Mouse (Mus musculus) CH12.LX (cell line): ENCODE results near the gene Pou2f3. TPM values are rescaled to one million over a fixed set of nuclear protein-coding genes. Genes with fewer than 3 reads are reported as not detected.

Experiments
- DNase-seq: peaks from one replicate; pipeline ENCODE4 v3.0.0-alpha.2; 2013; ENCODE audit errors: extremely low read depth
- H3K27ac ChIP-seq: 2 replicates; pipeline ENCODE4 v1.5.1; 2012; ENCODE audit warnings: low read depth, mild to moderate bottlenecking, control low read depth, moderate library complexity; ENCODE audit not compliant: insufficient read depth
- H3K27me3 ChIP-seq: replicated peaks from 2 replicates; pipeline ENCODE3; 2012; ENCODE audit warnings: inconsistent platforms
- H3K36me3 ChIP-seq, 2 experiments: replicated peaks in 1 of 2; 2 replicates each; pipeline versions ENCODE3 to v1.6.1; 2012; ENCODE audit warnings: inconsistent platforms in 1 of 2, low read length in 1 of 2, mild to moderate bottlenecking in 1 of 2, mixed read lengths in 1 of 2, moderate library complexity in 1 of 2; ENCODE audit not compliant: control insufficient read depth in 1 of 2, insufficient read depth in 1 of 2
- H3K4me1 ChIP-seq, 2 experiments: 2 replicates each; pipeline ENCODE4 v1.6.1; 2012; ENCODE audit warnings: inconsistent platforms in 1 of 2, moderate library complexity in 1 of 2; ENCODE audit not compliant: insufficient read depth in 2 of 2, control insufficient read depth in 1 of 2
- H3K4me2 ChIP-seq: 2 replicates; pipeline ENCODE4 v1.6.1; 2012; ENCODE audit warnings: low read depth, mild to moderate bottlenecking, control low read depth; ENCODE audit not compliant: poor library complexity, insufficient read depth, severe bottlenecking
- H3K4me3 ChIP-seq, 3 experiments: fragments of 150-350 bp in 1 of 3; sonication (generic) in 1 of 3; replicated peaks in 1 of 3; 2 replicates each; pipeline versions ENCODE3 to v1.5.1; 2011 to 2012; ENCODE audit warnings: low read depth in 2 of 3, low read length in 2 of 3, mild to moderate bottlenecking in 2 of 3, moderate library complexity in 2 of 3, control low read depth in 1 of 3, improper control_type of control experiment in 1 of 3, inconsistent platforms in 1 of 3, mixed read lengths in 1 of 3; ENCODE audit not compliant: poor library complexity in 1 of 3
- H3K79me2 ChIP-seq: replicated peaks from 2 replicates; pipeline ENCODE4 v1.6.1; 2012; ENCODE audit warnings: mild to moderate bottlenecking, moderate library complexity; ENCODE audit not compliant: control insufficient read depth, poor library complexity, insufficient read depth, severe bottlenecking; ENCODE audit errors: extremely low read depth
- H3K9ac ChIP-seq: 2 replicates; pipeline ENCODE4 v1.6.1; 2012; ENCODE audit warnings: low read depth, mild to moderate bottlenecking, control low read depth, moderate library complexity; ENCODE audit not compliant: insufficient read depth
- H3K9me3 ChIP-seq: replicated peaks from 2 replicates; pipeline ENCODE3; 2012; ENCODE audit warnings: low read length, inconsistent platforms, mixed read lengths
- CHD1 ChIP-seq: IDR thresholded peaks from 2 replicates; pipeline ENCODE4 v1.6.1; 2012; ENCODE audit warnings: low read depth, low read length, improper control_type of control experiment, inconsistent platforms
- CHD2 ChIP-seq: IDR thresholded peaks from 2 replicates; pipeline ENCODE4 v1.6.1; 2011; ENCODE audit warnings: low read length, improper control_type of control experiment
- E2F4 ChIP-seq: IDR thresholded peaks from 2 replicates; pipeline ENCODE4 v1.6.1; 2011; ENCODE audit warnings: low read depth, low read length, improper control_type of control experiment; ENCODE audit not compliant: insufficient replicate concordance
- EP300 ChIP-seq: IDR thresholded peaks from 2 replicates; pipeline ENCODE4 v1.6.1; 2011; ENCODE audit warnings: low read length, improper control_type of control experiment
- ETS1 ChIP-seq: conservative IDR thresholded peaks from 2 replicates; pipeline ENCODE4 v1.6.1; 2012; ENCODE audit warnings: low read depth, mild to moderate bottlenecking, inconsistent platforms, low read length, improper control_type of control experiment, moderate library complexity
- GABPA ChIP-seq: IDR thresholded peaks from 2 replicates; pipeline ENCODE4 v1.6.1; 2012; ENCODE audit warnings: low read depth, low read length, improper control_type of control experiment, inconsistent platforms; ENCODE audit not compliant: insufficient replicate concordance
- KAT2A ChIP-seq: IDR thresholded peaks from 2 replicates; pipeline ENCODE4 v1.6.1; 2012; ENCODE audit warnings: low read length, improper control_type of control experiment, inconsistent platforms; ENCODE audit not compliant: insufficient replicate concordance
- MAX ChIP-seq: IDR thresholded peaks from 2 replicates; pipeline ENCODE4 v1.6.1; 2011; ENCODE audit warnings: low read length, improper control_type of control experiment
- MYC ChIP-seq: IDR thresholded peaks from 2 replicates; pipeline ENCODE4 v1.6.1; 2011; ENCODE audit warnings: low read depth, mild to moderate bottlenecking, improper control_type of control experiment, low read length
- NELFE ChIP-seq: IDR thresholded peaks from 2 replicates; pipeline ENCODE4 v1.6.1; 2011; ENCODE audit warnings: low read depth, low read length, improper control_type of control experiment
- NRF1 ChIP-seq: IDR thresholded peaks from 2 replicates; pipeline ENCODE4 v1.6.1; 2014; ENCODE audit warnings: low read depth, mild to moderate bottlenecking, inconsistent platforms, low read length, improper control_type of control experiment, moderate library complexity
- PAX5 ChIP-seq: IDR thresholded peaks from 2 replicates; pipeline ENCODE4 v1.6.1; 2012; ENCODE audit warnings: low read length, inconsistent platforms, mixed read lengths
- POLR2A ChIP-seq: IDR thresholded peaks from 2 replicates; pipeline ENCODE4 v1.6.1; 2011; ENCODE audit warnings: low read depth, mild to moderate bottlenecking, improper control_type of control experiment, low read length
- SIN3A ChIP-seq: IDR thresholded peaks from 2 replicates; pipeline ENCODE4 v1.6.1; 2012; ENCODE audit warnings: low read length, improper control_type of control experiment, inconsistent platforms
- SMC3 ChIP-seq: IDR thresholded peaks from 2 replicates; pipeline ENCODE4 v1.6.1; 2011; ENCODE audit warnings: low read depth, low read length, improper control_type of control experiment
- TBP ChIP-seq: conservative IDR thresholded peaks from 2 replicates; pipeline ENCODE4 v1.6.1; 2011; ENCODE audit warnings: low read depth, low read length, improper control_type of control experiment
- TCF12 ChIP-seq: IDR thresholded peaks from 2 replicates; pipeline ENCODE4 v1.6.1; 2014; ENCODE audit warnings: low read depth, mild to moderate bottlenecking, inconsistent platforms, low read length, improper control_type of control experiment
- UBTF ChIP-seq: IDR thresholded peaks from 2 replicates; pipeline ENCODE4 v1.6.1; 2012; ENCODE audit warnings: low read depth, mild to moderate bottlenecking, inconsistent platforms, low read length, improper control_type of control experiment, moderate library complexity
- USF1 ChIP-seq: IDR thresholded peaks from 2 replicates; pipeline ENCODE4 v1.6.1; 2014; ENCODE audit warnings: low read depth, mild to moderate bottlenecking, inconsistent platforms, low read length, improper control_type of control experiment
- ZMIZ1 ChIP-seq: IDR thresholded peaks from 2 replicates; pipeline ENCODE4 v1.6.1; 2012; ENCODE audit warnings: low read depth, mild to moderate bottlenecking, inconsistent platforms, low read length, improper control_type of control experiment
- ZNF384 ChIP-seq: IDR thresholded peaks from 2 replicates; pipeline ENCODE4 v1.6.1; 2012; ENCODE audit warnings: low read depth, low read length, improper control_type of control experiment, inconsistent platforms
- dilution Hi-C: fragments of 300-500 bp; cut with MboI; formaldehyde crosslinking; loops from 2 replicates; pipeline ENCODE4 v1.14.3; 2020; ENCODE audit warnings: low sequenced_read_pairs; ENCODE audit not compliant: extremely low pct_unique_long_range_greater_than_20kb, extremely low pct_ligation_motif_present
- in situ Hi-C: fragments of 300-500 bp; cut with MboI; formaldehyde crosslinking; loops from 3 replicates; pipeline ENCODE4 v1.14.3; 2019; ENCODE audit warnings: low sequenced_read_pairs, low pct_ligation_motif_present, low pct_unique_long_range_greater_than_20kb, mixed read lengths
- polyA plus RNA-seq: library from polyadenylated mRNA; unstranded; fragments of >175 nt; gene quantifications from 2 replicates; pipeline ENCODE4 v1.2.1, GENCODE M21; 2012; ENCODE audit warnings: low read depth; ENCODE audit not compliant: insufficient read length
- total RNA-seq, 2 experiments: library from RNA; depleted of rRNA; stranded (reverse); fragments of 300-350 nt in 1 of 2; fragments of >200 nt in 1 of 2; gene quantifications; 2 replicates each; pipeline ENCODE4 v1.2.3; 2012 to 2014

Pou2f3 gene
- total and polyA plus RNA-seq, 3 experiments = 0.21 to 0.49 TPM; not detected in 1

- H3K27ac ChIP-seq = no peak overlapping the region
- dilution Hi-C loops = no loop called here
- no peak overlapping the region for H3K4me2 ChIP-seq
- H3K4me1 ChIP-seq = peaks cover 0 to 28% of the 10 kb centered on the region in 2 experiments; a peak in 2 of 4 replicates
- no peaks in the 10 kb centered on the region for H3K9me3 ChIP-seq
- DNase-seq = no peak
- H3K27me3 ChIP-seq = peaks cover 7% of the 10 kb centered on the region
- no peaks in the 10 kb centered on the region for H3K79me2 ChIP-seq
- TF ChIP-seq SMC3 (no peak), TBP (no peak), USF1 (no peak), GABPA (no peak), SIN3A (no peak), KAT2A (no peak), EP300 (no peak), ETS1 (no peak), MAX (no peak), POLR2A (no peak), ZMIZ1 (no peak), CHD1 (no peak), E2F4 (no peak), ZNF384 (no peak)
- no peak overlapping the region for H3K4me3 ChIP-seq
- H3K36me3 ChIP-seq = no peaks in the 10 kb centered on the region
- no peak overlapping the region for H3K9ac ChIP-seq
- in situ Hi-C loops = no loop called here
Observed at GRCm38 (mm10) chr9:43238631-43239545, 28.7 kb upstream of the Pou2f3 start.

- H3K27ac ChIP-seq = no peak overlapping the region
- H3K9ac ChIP-seq = no peak overlapping the region
- in situ Hi-C loops = no loop called here
- no peak overlapping the region for H3K4me3 ChIP-seq
- TF ChIP-seq CHD2 = no peak
- no peak for TF ChIP-seq NELFE
- no peak for TF ChIP-seq MYC
- TF ChIP-seq UBTF = no peak
- no peak for TF ChIP-seq USF1
- no peak for TF ChIP-seq CHD1
- no peak for TF ChIP-seq ETS1
- TF ChIP-seq TCF12 = no peak
- no peak for TF ChIP-seq PAX5
- no peak for TF ChIP-seq ZMIZ1
- no peak for TF ChIP-seq NRF1
- no peak for TF ChIP-seq KAT2A
- peaks cover 7% of the 10 kb centered on the region for H3K27me3 ChIP-seq
- H3K79me2 ChIP-seq = no peaks in the 10 kb centered on the region
- no peak for DNase-seq
- no peaks in the 10 kb centered on the region for H3K9me3 ChIP-seq
- H3K36me3 ChIP-seq = no peaks in the 10 kb centered on the region
- dilution Hi-C loops = no loop called here
- peaks cover 0 to 28% of the 10 kb centered on the region in 2 experiments; a peak in 2 of 4 replicates for H3K4me1 ChIP-seq
- no peak overlapping the region for H3K4me2 ChIP-seq
Observed at GRCm38 (mm10) chr9:43238167-43238566, 28.0 kb upstream of the Pou2f3 start.
